Mouse (Mus musculus): ENCODE measurements around the gene Cpxm2. TPM values are rescaled to one million over a fixed set of nuclear protein-coding genes. Genes with fewer than 3 reads are reported as not detected.

The Cpxm2 gene
- 1.1 and 1.3 TPM in 2 replicates for polyA plus RNA-seq (2014; fragmentation: Nextera tagmentation; extraction: Ambion mirVana)

DNA sequence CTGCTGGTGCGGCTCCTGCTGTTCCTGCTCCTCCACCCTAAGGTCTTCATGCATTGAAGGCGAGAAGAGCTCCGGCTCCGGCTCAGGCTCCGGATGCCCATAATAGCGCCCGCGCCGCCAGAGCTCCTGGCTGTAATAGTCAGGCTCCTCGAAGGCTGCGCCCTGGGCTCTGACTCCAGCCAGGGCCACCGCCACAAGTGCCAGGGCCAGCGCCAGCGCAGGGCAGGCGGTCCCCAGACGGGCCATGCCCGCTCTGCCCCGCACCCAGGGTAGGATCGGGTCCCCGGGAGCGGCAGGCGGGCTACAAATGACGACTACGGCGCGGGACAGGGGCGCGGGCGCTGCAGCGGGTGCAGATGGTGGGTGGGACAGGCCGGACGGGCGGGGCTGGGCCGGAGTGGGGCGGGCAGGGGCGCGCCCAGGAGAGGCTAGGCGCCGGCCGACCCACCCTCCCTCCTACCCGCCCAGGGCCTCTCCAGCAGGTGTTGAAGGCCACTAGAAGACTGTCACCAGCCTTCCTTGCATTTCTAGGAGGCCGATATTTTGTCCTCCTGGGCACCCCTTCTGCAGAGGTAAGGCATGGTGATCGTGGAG lies at the start of gene Cpxm2:
TSS of gene Cpxm2 (minus strand) at position 372 of the 594 bp plus-strand sequence.
- ATAC-seq (ENCODE audit: low FRiP score, low TSS enrichment) (no peak), DNase-seq (peak; percentile 44)
- Histone ChIP-seq H3K9me3 (ENCODE audit: control insufficient read depth, low read length) (no peaks in the 10 kb centered on the region), H3K9ac (replicated peaks; ENCODE audit: low read length) (peak within 1 kb of the TSS; percentile 46), H3K36me3 (ENCODE audit: control insufficient read depth, insufficient read depth, low read length) (no peaks in the 10 kb centered on the region), H3K4me1 (ENCODE audit: control insufficient read depth, insufficient read depth, low read length) (peaks cover 21% of the 10 kb centered on the region), H3K27ac (replicated peaks; ENCODE audit: low read depth, low read length) (no peak within 1 kb of the TSS), H3K27me3 (ENCODE audit: control insufficient read depth, insufficient read depth, low read length) (peaks cover 9% of the 10 kb centered on the region; the same call in 1 of the 2 replicates), H3K4me2 (ENCODE audit: low read length) (peak within 1 kb of the TSS; percentile 62), H3K4me3 (replicated peaks; ENCODE audit: low read depth, low read length) (peak within 1 kb of the TSS; percentile 30)
- WGBS: 3% methylated on average over 41 of the region's 43 CpGs

DNA sequence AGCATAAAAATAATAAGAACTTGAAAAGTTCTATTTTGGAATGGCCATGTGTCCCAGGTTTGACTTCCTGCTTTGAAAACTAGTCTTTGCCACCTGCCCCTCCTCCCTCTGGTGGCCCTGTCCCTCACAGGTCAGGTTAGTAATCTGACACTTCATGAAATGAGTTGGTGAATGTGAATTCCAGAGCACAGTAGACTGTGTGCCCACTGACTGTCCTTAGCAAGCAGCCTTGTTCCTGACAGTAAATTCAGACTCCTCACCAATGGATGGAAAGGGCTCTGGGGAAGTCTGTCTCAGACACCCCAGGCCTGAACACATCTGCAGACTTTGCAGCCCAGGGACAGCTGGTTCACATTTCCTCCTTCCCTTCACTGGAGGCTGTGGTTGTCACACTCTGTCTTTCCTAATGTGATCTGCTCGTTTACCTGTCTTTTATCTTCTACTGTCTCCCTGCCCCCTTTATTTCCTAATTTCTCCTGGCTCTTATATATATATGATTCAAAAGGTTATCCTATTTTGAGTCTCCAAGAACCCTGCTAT lies 49.6 kb upstream of the Cpxm2 start:
- Histone ChIP-seq H3K27ac (replicated peaks; ENCODE audit: low read depth, low read length) (no peak overlapping the region), H3K4me2 (ENCODE audit: low read length) (no peak overlapping the region), H3K9me3 (ENCODE audit: control insufficient read depth, low read length) (no peaks in the 10 kb centered on the region), H3K27me3 (ENCODE audit: control insufficient read depth, insufficient read depth, low read length) (no peaks in the 10 kb centered on the region), H3K36me3 (ENCODE audit: control insufficient read depth, insufficient read depth, low read length) (no peaks in the 10 kb centered on the region), H3K4me1 (ENCODE audit: control insufficient read depth, insufficient read depth, low read length) (0 out of 2 replicates have a peak, but pooled peaks cover 5% of the 10 kb centered on the region), H3K4me3 (replicated peaks; ENCODE audit: low read depth, low read length) (no peak overlapping the region), H3K9ac (replicated peaks; ENCODE audit: low read length) (no peak overlapping the region)
- ATAC-seq (ENCODE audit: low FRiP score, low TSS enrichment): no peak
- 58% methylated on average over 1 of the region's 1 CpGs for WGBS
- DNase-seq: no peak

DNA sequence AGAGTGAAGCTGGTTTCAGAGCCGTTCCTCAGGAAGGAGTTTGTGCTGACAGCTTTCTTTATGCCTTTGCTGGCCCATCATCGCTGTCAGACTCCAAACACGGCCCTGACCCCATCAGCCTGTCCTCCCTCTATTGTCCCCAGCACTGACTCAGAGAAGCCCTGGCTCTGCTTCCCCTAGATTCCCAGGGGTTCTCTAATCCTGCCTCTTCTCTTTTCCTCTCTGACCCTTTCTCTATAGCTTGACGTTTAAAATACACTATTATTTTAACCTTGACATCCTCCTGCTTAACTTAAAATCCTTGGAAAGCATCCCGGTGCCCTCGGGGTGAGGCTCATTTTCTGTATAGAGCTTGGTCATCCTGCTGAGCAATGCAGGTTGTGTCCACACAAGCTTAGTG lies 45.1 kb upstream of the Cpxm2 start:
- WGBS: 22% methylated on average over 6 of the region's 6 CpGs
- Histone ChIP-seq H3K4me1 (ENCODE audit: control insufficient read depth, insufficient read depth, low read length) (0 out of 2 replicates have a peak, but pooled peaks cover 5% of the 10 kb centered on the region), H3K9me3 (ENCODE audit: control insufficient read depth, low read length) (no peaks in the 10 kb centered on the region), H3K27ac (replicated peaks; ENCODE audit: low read depth, low read length) (no peak overlapping the region), H3K36me3 (ENCODE audit: control insufficient read depth, insufficient read depth, low read length) (no peaks in the 10 kb centered on the region), H3K4me2 (ENCODE audit: low read length) (no peak overlapping the region), H3K4me3 (replicated peaks; ENCODE audit: low read depth, low read length) (no peak overlapping the region), H3K9ac (replicated peaks; ENCODE audit: low read length) (no peak overlapping the region), H3K27me3 (ENCODE audit: control insufficient read depth, insufficient read depth, low read length) (no peaks in the 10 kb centered on the region)
- DNase-seq: no peak
- ATAC-seq (ENCODE audit: low FRiP score, low TSS enrichment): no peak

DNA sequence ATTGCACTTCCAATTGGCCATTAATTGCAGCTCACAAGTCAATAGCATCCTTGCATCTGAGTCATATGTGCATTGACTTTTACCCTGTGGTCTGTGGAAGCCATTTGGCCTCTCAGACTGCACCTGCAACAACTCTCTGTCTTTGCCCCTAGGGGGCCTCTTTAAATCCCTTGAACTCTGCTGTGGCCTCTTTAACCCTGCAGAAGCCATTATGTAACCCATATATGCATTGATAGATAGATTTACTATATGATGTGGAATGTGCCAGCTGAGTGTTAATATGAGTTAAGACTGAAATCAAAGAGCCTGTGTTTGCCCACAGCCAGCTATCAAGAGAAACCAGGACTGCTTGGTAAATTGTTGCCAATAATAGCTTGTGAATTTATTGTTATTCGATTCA lies 44.3 kb upstream of the Cpxm2 start:
- no peak overlapping the region for H3K9ac ChIP-seq (replicated peaks; ENCODE audit: low read length)
- no peak overlapping the region for H3K4me2 ChIP-seq (ENCODE audit: low read length)
- no peak overlapping the region for H3K27ac ChIP-seq (replicated peaks; ENCODE audit: low read depth, low read length)
- no peak overlapping the region for H3K4me3 ChIP-seq (replicated peaks; ENCODE audit: low read depth, low read length)
- no peaks in the 10 kb centered on the region for H3K36me3 ChIP-seq (ENCODE audit: control insufficient read depth, insufficient read depth, low read length)
- 85% methylated on average over 1 of the region's 1 CpGs for WGBS
- no peaks in the 10 kb centered on the region for H3K9me3 ChIP-seq (ENCODE audit: control insufficient read depth, low read length)
- DNase-seq (no peak), ATAC-seq (ENCODE audit: low FRiP score, low TSS enrichment) (no peak)
- no peaks in the 10 kb centered on the region for H3K27me3 ChIP-seq (ENCODE audit: control insufficient read depth, insufficient read depth, low read length)
- 0 out of 2 replicates have a peak, but pooled peaks cover 5% of the 10 kb centered on the region for H3K4me1 ChIP-seq (ENCODE audit: control insufficient read depth, insufficient read depth, low read length)

DNA sequence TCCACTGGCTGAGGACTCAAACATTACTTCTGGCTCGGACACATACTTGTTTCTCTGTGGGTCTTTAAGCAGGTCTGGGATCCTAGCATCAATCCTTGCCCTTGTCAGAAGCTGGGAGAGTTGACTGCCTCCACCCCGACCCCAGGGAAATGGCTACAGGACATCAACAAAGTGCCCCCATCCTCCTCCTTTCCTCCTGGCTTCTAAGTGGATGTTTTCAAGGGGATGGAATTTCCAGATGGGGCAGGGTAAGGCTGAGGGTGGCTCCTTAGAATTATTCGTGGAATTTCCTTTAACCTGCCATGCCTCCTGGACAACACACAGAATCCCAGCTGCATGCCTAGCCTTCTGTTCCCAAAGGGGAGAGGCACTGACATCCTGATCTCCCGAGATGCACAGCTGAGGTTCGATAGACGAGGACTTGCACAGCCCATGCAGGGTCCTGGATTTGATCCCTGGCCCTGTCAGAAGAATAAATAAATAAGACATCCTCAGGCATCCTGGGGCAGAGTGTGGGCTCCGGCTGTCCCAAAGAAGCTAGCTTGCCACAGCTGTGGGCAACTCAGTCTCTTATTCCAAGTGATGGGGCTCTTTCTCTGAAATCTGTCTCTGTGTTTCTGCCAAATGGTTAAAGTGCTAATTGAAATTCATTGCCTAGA lies 43.4 kb upstream of the Cpxm2 start:
- H3K4me1 ChIP-seq (ENCODE audit: control insufficient read depth, insufficient read depth, low read length): 0 out of 2 replicates have a peak, but pooled peaks cover 5% of the 10 kb centered on the region
- H3K4me2 ChIP-seq (ENCODE audit: low read length): no peak overlapping the region
- no peaks in the 10 kb centered on the region for H3K9me3 ChIP-seq (ENCODE audit: control insufficient read depth, low read length)
- H3K27me3 ChIP-seq (ENCODE audit: control insufficient read depth, insufficient read depth, low read length): no peaks in the 10 kb centered on the region
- 60% methylated on average over 7 of the region's 7 CpGs for WGBS
- no peak overlapping the region for H3K27ac ChIP-seq (replicated peaks; ENCODE audit: low read depth, low read length)
- ATAC-seq (ENCODE audit: low FRiP score, low TSS enrichment): no peak
- H3K4me3 ChIP-seq (replicated peaks; ENCODE audit: low read depth, low read length): no peak overlapping the region
- no peaks in the 10 kb centered on the region for H3K36me3 ChIP-seq (ENCODE audit: control insufficient read depth, insufficient read depth, low read length)
- no peak overlapping the region for H3K9ac ChIP-seq (replicated peaks; ENCODE audit: low read length)
- DNase-seq: no peak

DNA sequence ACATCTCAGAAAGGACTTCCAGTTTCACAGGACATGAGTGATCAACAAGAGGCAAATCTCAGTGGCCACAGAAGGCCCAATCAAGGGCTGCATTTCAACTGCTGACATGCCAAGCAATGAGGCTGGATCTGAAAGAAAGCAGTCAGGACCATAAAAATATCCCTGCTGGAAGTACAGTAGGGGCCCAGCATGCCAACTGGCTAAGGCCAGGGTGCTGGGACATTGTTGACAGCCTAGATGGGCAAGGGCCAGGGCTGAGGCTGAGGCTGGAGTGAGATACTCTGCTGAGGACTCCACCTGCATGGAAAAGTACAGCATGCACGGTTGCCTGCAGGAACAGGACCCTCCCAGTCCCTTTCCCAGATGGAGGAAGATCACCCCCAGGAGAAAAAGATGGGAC lies 42.0 kb upstream of the Cpxm2 start:
- WGBS: 80% methylated on average over 1 of the region's 1 CpGs
- Histone ChIP-seq H3K4me1 (ENCODE audit: control insufficient read depth, insufficient read depth, low read length) (0 out of 2 replicates have a peak, but pooled peaks cover 5% of the 10 kb centered on the region), H3K27me3 (ENCODE audit: control insufficient read depth, insufficient read depth, low read length) (no peaks in the 10 kb centered on the region), H3K36me3 (ENCODE audit: control insufficient read depth, insufficient read depth, low read length) (no peaks in the 10 kb centered on the region), H3K4me3 (replicated peaks; ENCODE audit: low read depth, low read length) (no peak overlapping the region), H3K9ac (replicated peaks; ENCODE audit: low read length) (no peak overlapping the region), H3K4me2 (ENCODE audit: low read length) (no peak overlapping the region), H3K27ac (replicated peaks; ENCODE audit: low read depth, low read length) (no peak overlapping the region), H3K9me3 (ENCODE audit: control insufficient read depth, low read length) (no peaks in the 10 kb centered on the region)
- no peak for ATAC-seq (ENCODE audit: low FRiP score, low TSS enrichment)
- no peak for DNase-seq

DNA sequence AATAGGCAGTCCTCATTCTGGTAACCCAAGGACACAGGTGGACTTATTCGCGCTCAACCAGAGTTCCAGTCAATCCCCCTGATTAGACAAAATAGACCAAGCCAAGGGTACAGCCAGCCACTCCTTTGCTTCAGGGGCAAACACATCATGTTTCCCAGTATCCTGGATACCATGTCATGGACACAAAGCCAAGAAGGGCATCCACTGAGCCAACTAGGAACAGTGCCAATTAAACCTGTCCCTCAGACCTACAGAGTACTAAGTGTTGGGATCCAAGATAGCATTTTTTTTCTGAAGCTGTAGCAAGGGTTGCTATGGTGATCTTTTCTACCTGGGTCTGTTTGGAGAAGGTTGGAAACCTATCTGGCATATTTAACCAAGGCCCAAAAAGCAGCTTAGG lies 39.1 kb upstream of the Cpxm2 start:
- no peak overlapping the region for H3K4me2 ChIP-seq (ENCODE audit: low read length)

DNA sequence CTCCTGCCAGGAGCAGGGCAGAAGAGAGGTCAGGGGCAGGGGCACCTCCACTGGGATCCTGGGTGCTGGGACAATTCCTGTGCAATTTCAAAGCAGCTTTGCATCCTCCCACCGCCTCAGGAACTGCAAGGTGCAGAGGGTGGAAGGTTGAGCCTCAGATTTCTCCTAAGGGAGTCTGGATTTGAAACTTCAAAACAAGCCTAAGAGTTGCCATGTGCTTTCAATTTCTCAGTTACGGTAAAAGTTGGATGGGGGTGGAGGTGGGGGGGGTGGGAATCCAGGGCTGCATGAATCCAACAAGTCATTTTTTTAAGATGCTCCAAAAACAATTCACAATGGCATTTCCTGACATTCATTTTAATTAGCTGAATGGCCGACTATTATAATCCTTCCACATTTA lies 32.9 kb upstream of the Cpxm2 start:
- no peak for ATAC-seq (ENCODE audit: low FRiP score, low TSS enrichment)
- DNase-seq: no peak
- Histone ChIP-seq H3K4me2 (ENCODE audit: low read length) (no peak overlapping the region), H3K4me1 (ENCODE audit: control insufficient read depth, insufficient read depth, low read length) (peaks cover 4% of the 10 kb centered on the region; the same call in 1 of the 2 replicates), H3K4me3 (replicated peaks; ENCODE audit: low read depth, low read length) (no peak overlapping the region), H3K9me3 (ENCODE audit: control insufficient read depth, low read length) (no peaks in the 10 kb centered on the region), H3K36me3 (ENCODE audit: control insufficient read depth, insufficient read depth, low read length) (no peaks in the 10 kb centered on the region), H3K27ac (replicated peaks; ENCODE audit: low read depth, low read length) (no peak overlapping the region), H3K9ac (replicated peaks; ENCODE audit: low read length) (no peak overlapping the region), H3K27me3 (ENCODE audit: control insufficient read depth, insufficient read depth, low read length) (no peaks in the 10 kb centered on the region)
- WGBS: 63% methylated on average over 3 of the region's 3 CpGs

More for the DNA sequence above, 39.1 kb upstream of the Cpxm2 start:
- Histone ChIP-seq H3K9me3 (ENCODE audit: control insufficient read depth, low read length) (no peaks in the 10 kb centered on the region), H3K9ac (replicated peaks; ENCODE audit: low read length) (no peak overlapping the region), H3K27ac (replicated peaks; ENCODE audit: low read depth, low read length) (no peak overlapping the region), H3K4me1 (ENCODE audit: control insufficient read depth, insufficient read depth, low read length) (no peaks in the 10 kb centered on the region), H3K36me3 (ENCODE audit: control insufficient read depth, insufficient read depth, low read length) (no peaks in the 10 kb centered on the region), H3K27me3 (ENCODE audit: control insufficient read depth, insufficient read depth, low read length) (no peaks in the 10 kb centered on the region), H3K4me3 (replicated peaks; ENCODE audit: low read depth, low read length) (no peak overlapping the region)
- ATAC-seq (ENCODE audit: low FRiP score, low TSS enrichment): no peak
- no peak for DNase-seq
- 92% methylated on average over 2 of the region's 2 CpGs for WGBS

Measured in midbrain, embryonic 14.5 days (tissue).